Mouse (Mus musculus): ENCODE measurements around the gene Ppm1n.

Gene Ppm1n

DNA sequence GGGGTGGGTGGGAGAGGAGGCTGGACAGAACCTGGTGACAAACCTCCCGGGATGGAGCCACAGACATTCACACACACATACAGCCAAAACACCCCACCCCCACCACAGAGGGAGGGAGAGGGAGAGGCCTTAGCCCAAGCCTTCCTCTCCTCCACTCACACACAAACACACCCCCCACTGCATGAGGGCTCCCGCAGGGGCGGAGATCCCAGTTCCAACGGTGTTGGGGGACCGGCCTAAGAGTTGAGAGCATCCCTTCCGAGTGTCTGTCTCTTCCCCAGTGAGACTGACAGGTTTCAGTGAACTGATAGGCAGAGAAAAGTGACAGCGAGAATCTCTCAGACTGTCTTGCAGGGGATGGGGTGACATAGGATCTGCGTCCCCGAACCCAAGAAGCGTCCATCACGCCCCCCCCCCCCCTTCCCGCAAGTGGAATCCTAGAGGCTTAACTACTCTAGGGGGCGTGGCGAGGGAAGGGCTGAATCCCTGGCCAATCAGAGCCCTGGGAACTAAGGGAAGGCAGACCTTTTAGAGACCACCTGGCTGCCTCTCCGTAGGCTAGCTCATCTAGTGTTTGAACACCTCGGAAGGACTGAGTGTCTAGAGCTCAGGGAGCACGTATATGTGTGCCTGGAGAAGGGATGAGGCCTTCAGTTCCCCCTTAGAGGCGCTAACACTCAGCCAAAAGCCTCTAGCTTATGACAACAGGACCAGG, 28.0 kb upstream of the Ppm1n start:
- peak; percentile 60 for DNase-seq (ENCODE audit: low read depth, low spot score)

DNA sequence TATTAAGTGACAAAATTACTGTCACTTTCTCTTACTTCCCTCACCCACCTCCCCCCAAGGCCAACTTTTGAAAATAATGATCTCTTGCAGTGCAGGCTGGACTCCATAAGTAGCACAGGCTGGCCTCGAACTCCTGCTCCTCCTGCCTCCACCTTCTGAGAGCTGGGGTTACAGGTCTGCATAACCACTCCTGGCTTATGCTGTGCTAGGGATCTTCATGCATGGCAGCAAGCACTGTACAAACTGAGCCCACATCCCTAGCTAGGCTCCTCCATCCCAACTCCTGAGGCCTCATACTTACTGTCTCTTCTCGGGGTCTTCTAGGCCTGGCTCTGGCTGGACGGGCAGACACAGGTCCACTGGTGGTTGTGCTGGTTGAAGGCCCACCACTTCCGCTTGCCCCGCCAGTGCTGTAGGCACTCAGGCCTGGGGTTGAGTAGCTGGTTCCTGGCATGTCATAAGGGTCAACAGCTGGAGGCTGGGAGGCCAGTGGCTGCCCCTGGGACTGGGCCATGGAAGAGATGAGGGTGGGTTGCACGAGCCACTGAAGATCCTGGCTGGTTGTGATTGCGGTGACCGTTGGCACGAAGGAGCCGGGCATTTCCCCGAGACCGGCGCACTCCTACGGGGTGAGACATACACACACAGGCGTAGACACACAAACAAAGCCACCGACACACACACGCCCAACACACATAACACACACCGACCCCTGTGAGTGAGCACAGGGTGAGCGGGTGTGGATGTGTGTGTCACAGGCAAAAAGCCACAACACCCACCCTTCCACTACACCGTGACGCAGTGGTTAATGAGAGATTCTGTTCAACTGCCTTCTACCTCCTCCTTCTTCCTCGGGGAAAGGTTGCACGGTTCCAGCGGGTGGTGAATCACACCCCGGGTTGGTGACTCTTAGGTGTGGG, 27.2 kb upstream of the Ppm1n start:
- no peak for DNase-seq (ENCODE audit: low read depth, low spot score)

DNA sequence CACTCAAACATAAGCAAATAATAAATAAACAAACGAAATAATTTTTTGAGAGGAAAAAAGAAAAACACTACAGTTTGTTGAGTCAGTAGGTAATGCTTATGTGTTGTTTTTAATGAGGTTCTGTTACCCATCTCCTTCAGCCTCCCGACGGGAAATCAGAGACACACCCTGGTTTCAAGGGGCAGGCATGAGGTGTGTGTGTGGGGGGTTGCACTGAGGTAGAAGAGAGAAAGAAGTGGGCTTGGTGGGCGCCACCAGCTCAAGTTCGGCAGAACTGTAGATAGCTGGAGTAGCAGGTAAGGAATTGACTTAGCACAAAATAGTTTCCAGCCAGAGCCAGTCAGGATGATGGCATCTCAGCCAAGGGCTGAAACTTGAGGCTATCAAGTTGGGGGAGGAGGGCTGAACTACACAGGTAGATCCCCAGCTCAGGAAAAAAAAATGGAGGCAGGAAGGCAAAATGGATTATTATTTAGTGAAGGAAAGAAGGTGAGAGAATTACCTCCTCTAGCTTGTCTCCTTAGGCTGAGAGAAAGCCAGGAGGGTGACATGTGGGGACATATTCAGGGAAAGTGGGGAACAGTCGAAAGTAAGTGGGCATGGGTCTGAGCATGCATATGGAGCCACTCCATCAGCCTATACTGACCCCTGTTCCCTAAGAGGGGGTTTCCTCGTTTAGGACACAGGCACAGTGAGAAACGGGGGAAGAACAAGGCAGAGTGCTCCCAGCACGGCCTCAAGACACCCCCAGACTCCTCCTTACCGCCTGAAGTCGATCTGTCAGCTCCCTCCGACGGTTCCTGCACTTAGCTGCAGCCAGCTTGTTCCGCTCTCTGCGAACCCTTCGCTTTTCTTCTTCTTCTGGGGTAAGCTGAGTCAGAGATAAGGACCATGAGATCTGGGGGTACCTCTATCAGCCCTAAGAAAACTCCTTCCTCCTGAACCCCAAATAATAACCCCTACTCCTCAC, 26.2 kb upstream of the Ppm1n start:
- DNase-seq (ENCODE audit: low read depth, low spot score), result no peak

DNA sequence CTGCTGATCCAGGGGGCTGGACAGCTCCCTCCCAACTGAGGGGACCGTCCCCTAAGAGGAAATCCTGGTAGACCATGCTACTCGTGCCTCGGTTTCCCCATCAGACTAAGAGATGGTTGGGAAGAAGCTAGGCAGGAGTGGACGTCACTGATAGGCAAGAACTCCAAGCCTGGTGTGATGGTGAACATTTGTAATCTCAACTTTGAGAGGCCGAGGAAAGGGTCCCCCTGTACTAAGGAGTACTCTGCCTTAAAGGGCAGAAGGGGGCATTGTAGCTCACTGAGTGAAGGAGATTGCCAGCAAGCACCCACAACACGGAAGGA, 25.5 kb upstream of the Ppm1n start:
- DNase-seq (ENCODE audit: low read depth, low spot score), result no peak

DNA sequence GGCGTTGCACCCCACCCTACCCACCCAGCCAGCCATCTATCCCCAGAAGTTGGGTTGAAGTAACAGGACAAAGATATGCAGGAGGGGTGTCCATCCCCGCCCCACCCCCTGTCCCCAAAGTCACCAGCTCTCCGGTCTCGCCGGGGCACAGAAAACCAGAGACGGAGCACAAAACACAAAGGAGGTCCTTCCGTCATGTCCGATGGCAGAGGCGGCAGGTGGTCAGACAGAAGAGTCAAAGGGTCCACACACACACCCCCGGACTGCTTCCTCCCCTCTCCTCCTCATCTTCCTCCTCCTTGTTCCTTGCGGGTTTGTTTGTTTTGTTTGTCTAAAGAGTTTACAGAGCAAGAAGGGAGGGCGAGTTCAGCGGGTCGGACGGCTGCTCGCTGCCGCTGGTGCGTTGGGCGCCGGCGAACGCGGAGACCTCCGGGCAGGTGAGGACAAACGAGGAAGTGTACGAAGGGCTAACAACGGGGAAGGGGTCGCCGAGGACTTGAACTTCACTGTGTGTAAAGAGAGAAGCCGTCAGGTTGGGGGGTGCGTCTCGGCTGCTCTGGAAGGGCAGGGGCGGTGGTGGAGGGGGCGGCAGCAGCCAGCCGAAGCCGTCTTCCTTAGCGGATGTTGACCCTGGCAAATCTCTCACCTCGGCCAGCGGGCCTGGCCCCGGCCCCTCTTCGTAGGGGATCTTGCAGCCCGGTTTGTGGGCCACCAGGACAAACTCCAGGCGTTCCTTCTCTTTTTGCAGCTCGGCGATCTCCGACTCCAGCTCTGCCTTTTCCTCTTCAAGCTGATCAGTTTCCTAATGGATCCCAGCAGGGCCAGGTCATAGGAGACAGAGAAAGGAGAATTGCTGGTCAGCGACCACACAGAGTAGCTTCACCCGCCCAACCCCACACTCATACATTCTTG, 24.9 kb upstream of the Ppm1n start:
- no peak for DNase-seq (ENCODE audit: low read depth, low spot score)

DNA sequence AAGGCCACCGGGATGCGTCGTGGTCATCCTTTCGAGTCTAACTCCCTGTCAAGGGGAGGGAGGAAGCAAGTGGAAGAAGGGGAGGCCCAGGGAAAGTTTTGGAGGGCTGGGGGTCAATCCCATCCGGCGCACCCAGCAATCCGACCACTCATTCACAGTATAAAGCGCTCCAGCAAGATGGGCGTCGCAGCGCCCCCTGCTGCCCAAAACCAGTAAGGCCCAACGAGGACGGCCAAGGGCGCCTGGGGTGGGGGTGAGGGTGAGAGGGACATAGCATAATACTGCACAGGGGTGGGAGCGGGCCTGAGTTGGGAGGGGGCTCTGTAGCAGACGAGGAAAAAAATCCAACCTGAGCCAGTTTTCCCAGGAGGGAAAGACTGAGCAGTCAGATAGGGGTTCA, 23.9 kb upstream of the Ppm1n start:
- peak; percentile 82 for DNase-seq (ENCODE audit: low read depth, low spot score)

DNA sequence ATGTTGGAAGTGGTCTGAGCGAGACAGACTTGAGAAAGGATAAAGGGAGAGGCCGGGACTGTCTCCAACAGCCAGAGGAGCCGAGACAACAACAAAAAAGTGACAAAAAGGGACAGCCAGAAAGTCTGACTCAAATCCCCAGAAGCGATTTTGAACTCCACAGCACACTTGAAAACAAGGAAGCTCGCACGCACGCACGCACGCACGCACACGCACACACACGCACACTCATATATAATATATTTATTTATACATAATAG, 23.1 kb upstream of the Ppm1n start:
- DNase-seq (ENCODE audit: low read depth, low spot score), result no peak

DNA sequence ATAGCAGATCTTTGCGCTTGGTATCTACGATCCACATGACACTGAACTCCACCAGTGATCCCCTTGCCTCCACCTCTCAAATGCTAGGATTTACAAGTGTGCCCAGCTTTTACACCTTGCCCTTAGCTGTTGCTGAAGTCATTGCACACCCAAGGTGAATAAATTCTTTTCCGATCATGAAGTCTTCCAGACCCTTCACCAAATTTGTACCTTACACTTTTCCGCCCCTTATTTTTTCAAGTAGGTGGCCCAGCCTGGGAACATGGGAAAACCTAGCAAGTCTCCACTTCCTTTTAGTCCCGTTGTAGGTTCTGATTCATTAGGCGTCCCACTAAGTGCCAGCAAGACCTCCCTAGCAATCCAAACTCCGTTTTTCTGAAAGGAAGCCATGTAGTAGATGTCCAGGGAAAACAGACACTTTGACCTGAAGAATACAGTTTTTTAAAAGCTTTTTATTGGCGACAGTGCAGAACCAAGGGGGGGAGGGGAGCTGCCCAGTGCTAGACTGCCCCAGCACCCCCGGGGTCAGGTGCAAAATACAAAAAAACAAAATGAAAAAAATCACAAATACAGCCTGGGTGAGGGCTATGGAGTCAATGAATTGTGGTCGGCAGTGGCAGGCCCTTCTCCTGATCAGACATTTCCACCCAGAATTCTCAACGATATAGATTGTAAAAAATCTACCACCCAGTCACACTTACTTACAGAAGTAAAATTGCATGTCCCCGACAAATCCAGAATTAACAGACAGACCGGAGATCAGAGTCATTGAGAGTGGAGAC, 22.6 kb upstream of the Ppm1n start:
- DNase-seq (ENCODE audit: low read depth, low spot score), result no peak

DNA sequence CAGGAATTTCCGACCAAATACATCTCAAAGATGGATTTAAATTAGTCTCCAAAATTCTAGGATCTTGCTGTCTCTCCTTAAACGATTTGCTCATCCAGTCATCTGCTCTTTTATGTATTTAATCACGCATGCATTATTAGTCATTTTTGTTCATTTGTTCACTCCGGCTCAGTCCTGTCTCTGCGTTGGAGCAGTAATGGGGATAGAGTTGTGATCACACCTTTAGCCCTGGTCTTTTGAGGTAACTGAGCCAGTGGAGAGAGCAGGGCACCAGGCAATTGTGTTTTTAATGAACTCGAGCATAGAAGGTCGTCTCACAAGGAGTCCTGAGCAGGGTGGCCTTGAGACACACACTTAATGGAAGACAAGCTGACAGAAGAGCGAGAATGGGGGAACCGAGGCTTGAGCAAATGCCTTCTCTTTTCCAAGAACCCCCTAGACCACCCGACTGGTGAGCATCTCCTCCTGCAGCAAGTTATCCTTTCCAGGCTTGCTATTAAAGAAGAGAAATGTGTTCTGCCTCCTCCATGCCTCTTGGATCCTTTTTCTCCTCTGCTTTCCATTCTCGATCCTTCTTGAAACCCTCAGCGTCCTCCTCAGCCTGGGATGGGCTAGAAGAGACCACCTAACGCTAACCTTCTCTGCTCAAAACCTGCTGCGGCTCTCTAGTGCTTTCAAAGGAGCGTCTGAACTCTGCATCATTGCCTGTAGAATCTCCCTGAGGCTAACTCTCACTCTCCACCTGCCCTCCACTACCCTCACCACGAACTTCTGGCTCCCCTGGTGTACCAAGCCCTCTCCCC, 21.8 kb upstream of the Ppm1n start:
- DNase-seq (ENCODE audit: low read depth, low spot score), result no peak

DNA sequence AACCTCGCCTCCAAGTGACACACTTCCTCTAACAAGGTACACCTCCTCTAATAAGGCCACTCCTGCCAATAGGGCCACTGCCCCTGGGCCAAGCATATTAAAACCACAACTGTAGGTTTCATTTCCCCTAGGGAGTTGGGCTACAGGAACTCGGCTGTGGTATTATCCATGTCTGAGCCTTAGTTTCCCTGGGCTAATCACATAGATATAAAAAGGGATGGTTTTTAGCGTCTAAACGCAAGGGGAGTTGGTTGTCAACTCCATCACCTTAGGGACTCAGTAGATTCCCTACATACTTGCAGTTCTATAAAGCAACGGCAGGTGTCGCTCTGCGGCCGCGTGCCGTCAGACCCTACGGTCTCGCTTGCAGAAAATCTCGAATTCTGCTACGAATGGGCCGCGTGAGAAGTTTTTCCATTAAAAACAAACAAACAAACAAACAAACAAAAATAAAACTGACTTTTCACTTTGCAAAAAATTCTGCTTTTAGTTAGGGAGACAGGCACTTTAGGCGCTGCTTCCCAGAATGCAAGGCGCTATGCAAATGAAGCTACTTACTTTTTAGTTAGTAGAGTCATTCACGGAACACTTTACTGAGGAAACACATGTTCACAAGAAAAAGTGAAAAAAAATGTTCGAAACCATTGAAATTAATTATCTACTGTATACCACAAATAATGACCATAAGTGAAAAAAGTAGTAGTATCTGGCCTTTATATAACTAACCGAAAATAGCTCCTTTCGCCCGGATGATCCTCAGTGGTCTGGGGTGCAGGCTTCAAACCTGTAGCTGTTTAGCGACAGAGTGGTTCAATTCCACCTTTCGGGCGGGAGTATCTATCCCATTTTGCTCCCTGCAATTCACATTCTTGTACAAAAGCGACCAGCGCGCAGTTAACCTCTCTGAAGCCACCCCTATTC, 20.9 kb upstream of the Ppm1n start:
- peak; percentile 88 for DNase-seq (ENCODE audit: low read depth, low spot score)

DNA sequence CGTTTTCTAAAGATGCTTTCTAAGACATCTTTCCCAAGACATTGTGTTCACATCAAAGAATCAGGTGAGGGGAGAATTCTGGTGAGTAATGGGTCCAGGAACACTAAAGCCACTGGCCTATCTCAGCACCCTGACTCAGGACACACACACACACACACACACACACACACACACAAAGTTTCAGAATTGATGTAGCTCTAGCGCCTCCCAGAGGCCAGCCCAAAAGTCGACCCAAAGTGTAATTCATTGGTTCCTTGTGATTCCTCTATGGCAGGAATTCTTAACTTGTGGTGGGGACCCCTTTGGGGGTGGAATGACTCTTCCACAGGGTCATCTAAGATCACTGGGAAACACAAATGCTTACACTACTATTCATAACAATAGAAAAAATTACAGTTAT, 19.3 kb upstream of the Ppm1n start:
- no peak for DNase-seq (ENCODE audit: low read depth, low spot score)

DNA sequence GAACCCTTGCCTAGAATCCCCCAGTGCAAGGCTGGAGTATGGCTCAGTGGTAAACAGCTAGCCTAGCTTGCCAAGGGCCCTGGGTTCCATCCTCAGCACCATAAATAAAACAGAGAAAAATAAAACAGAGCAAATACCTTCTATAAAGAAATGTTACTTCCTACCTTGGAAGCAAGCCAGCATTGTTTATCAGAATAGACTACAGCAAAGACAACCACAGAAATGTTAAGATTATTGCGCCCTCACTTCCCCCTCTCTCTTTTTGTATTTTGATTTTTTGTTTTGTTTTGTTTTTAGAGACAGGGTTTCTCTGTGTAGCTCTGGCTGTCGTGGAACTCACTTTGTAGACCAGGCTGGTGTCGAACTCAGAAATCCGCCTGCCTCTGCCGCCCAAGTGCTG, 17.9 kb upstream of the Ppm1n start:
- DNase-seq (ENCODE audit: low read depth, low spot score), result no peak

DNA sequence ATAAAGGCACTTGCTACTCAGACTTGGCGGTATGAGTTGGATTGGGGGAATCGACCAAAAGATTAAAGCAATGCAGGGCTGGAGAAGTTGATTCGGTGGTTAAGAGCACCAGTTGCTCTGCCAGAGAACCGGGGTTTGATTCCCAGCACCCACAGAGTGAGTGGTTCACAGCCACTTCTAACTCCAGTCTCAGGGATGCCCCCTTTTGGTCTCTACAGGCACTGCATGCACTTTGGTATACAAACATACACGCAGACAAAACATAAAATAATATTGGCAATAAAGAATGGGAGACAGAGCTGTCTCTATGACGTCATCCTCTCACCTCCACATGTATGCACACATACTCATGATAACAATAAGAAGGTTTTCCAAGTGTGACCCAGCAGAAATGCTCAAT, 17.2 kb upstream of the Ppm1n start:
- DNase-seq (ENCODE audit: low read depth, low spot score), result no peak

DNA sequence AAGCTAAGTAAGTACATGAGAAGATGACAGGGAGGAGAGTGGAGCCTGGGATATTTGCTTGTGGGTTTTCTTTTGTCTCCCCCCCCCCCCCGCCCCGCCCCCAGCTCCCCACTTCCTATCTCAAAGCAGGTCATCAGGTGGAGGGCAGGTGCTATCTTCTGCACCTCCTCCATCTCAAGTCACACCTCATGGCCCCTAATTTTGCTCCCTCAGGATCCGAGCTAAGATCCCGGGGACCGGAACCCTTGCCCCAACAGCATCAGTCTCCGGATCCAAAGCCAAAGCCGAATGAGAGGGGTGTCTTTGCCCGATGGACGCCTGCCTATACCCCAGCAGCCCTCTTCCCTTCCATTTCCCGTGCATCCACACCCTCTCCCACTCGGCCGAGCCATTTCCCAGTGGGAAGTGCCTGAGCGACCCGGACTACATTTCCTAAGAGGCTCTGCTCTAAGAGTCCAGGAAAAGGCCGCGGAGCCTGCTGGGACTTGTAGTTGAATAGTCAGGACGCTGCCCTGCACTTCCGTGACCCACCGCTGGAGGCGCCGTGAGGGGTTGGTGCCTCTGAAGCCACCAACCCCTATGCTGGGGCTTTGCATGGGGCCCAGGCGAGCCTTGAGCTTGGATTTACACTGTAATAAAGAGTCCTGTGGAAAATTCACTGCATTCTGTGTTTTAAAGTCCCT, 15.8 kb upstream of the Ppm1n start:
- DNase-seq (ENCODE audit: low read depth, low spot score), result peak; percentile 95

DNA sequence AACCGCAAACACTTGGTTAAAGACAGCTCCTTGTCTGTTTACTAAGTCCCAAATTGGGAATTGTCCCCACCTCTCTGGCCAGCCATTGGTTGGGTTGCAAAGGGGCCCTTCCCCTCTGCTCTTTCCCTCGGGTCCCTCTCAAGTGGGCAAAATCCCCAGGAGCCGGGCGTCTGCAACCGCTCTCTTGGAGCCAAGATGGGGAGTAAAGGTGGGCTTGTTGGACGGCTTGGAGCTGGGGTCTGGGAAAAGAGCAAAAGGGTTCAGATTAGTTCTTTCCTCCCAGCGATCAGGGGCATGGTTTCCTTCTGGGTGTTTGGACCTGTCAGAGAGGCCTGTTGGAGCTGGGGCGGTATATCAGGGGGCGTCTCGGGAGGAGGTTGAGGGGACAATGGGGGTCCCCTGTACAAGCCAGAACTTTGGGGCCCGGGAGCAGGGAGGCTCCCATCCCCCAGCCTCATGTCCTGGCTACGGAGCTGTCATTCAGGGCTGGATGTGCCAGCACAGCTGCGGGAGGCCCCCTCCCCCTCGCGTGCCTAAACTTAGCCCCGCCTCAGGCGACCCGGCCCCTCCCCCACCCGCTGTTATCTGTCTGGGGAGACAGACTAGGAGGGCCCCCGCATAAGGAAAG, 11.2 kb upstream of the Ppm1n start:
- DNase-seq (ENCODE audit: low read depth, low spot score), result no peak

DNA sequence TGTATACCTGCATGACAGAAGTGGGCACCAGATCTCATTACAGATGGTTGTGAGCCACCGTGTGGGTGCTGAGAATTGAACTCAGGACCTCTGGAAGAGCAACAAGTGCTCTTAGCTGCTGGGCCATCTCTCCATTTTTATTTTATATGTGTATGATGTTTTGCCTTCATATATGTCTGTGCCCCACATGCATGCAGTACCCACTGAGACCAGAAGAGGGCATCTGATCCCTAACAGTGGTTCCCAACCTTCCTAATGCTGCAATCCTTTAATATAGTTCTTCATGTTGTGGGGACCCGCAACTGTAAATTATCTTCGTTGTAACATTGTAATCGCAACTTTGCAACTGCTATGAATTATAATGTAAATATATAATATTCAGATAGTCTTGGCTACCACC, 4.9 kb upstream of the Ppm1n start:
- peak; percentile 60 for DNase-seq (ENCODE audit: low read depth, low spot score)

DNA sequence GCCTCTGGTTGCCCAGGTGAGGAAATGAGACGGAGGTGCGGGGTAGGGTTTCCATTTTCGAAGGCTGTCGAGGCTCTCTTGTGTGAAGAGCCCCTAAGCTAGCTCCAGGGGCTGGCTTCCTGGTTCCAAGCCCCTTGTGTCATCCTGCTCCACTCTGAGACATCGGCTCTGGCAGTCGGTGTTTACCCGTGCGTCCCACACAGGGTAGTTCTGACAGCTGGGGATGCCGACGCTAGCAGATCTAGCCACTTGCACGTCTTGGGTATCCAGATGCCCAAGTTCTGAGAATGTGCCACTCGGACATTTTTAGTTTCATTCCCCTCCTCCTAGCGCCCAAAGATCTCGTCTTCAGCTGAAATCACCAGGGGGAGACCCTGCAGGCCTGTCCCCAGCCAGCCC, 3.5 kb upstream of the Ppm1n start:
- no peak for DNase-seq (ENCODE audit: low read depth, low spot score)
